Mouse (Mus musculus): ENCODE results near the gene Neurl4.

GRCm38 (mm10) chr11:69911701-69912100 lies 10.8 kb downstream of the Neurl4 start:
- no peak for TF ChIP-seq POLR2A (IDR thresholded peaks at IDR 0.05; ENCODE audit: extremely low read depth, insufficient read depth, low read length)
- no peak for TF ChIP-seq CTCF (IDR thresholded peaks at IDR 0.05; ENCODE audit: low read depth, low read length)

All from liver, adult 2 months (tissue).